Mouse (Mus musculus) cerebellum, postnatal 36 days (tissue): Measurements from ENCODE around the gene Chst15.
A peak's percentile ranks its signal among the peaks of the same experiment; 100 is the strongest.

Source experiments
- DNase-seq, 2 experiments: peaks; one replicate each; pipeline ENCODE4 v3.0.0; 2021 to 2022; ENCODE audit warnings: mixed read lengths in 2 of 2

Chst15 gene

GRCm38 (mm10) chr7:132299661-132300210 lies 17.3 kb downstream of the Chst15 start:
- DNase-seq: no peak

DNA sequence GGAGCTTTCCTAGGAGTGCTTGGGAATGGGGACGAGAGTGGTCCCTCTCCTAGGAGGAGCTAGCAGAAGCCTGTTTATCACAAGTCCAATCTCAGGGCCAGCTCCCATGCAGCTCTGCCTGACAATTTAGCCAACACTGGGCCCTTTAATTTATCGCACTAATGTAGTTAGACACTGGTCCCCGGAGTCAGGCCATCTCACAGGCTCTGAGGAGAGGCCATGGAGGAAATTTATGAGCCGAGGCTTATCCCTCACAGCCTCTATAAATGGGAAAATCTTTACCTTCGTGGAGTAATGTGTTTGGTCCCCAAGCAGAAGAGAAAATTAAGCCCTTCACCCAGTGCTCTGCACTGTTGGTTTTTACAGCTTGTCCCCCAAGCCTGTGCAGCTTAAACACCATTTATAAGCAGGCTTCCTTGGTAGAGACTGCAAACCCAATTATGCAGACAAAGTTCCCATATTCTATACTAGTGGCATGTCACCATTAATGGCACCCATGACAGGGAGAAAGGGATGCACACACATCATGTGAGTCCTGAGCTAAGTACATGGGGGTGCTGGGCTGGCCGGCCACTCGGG lies 18.5 kb downstream of the Chst15 start:
- no peak for DNase-seq

DNA sequence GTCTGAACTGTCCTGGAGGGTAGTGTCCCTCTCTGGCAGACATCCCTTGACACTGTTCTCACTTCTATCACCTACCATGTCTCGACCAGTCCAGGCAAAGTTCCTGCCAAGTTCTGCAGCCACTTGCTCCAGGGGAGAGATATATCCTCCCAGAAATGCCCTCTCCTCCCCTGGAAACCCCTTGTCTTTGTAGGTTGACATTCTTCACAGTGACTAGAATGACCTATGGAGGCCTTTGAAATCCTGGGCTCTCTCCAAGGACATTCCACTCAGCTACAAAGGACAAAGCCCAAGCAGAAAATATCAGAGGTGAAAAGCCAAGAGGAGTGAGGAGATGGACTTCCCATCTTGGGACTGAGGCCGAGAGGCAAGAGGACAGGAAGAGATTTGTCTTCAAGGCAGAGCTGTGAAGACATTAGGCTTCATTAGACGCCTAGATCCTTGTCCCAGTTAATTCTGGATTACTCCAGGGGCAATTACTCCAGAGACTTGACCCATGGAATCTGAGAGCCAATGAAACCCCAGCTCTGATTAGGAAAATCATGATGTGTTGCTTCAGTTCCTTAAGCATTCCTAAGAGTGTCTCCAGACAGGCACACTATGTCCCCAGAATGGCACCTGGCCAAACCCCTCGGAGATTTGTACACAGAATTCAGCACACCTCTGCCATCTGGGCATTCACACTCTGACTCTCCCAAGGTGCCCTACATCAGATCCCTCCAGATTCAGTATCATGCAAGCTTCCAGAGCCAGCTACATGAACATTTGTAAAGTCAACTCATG lies 20.2 kb downstream of the Chst15 start:
- no peak for DNase-seq

GRCm38 (mm10) chr7:132296132-132296531 lies 20.9 kb downstream of the Chst15 start:
- peak; percentile 75 to 79 for DNase-seq

DNA sequence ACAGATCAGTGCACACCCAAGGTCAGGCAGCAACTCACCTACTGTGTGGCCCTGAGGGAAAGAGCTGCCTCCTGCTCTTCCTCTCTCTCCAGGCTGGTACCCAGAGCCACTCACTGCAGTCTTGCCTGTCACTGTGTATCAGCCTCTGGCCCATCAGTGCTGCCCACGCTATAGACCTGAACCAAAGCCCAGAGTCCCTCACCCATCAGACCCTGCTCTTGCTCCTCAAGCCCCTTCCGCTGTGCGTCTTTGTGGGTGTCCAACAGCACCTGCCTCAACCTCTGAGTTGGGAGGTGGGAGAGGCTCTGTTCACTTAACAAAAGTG lies 29.7 kb downstream of the Chst15 start:
- no peak for DNase-seq

DNA sequence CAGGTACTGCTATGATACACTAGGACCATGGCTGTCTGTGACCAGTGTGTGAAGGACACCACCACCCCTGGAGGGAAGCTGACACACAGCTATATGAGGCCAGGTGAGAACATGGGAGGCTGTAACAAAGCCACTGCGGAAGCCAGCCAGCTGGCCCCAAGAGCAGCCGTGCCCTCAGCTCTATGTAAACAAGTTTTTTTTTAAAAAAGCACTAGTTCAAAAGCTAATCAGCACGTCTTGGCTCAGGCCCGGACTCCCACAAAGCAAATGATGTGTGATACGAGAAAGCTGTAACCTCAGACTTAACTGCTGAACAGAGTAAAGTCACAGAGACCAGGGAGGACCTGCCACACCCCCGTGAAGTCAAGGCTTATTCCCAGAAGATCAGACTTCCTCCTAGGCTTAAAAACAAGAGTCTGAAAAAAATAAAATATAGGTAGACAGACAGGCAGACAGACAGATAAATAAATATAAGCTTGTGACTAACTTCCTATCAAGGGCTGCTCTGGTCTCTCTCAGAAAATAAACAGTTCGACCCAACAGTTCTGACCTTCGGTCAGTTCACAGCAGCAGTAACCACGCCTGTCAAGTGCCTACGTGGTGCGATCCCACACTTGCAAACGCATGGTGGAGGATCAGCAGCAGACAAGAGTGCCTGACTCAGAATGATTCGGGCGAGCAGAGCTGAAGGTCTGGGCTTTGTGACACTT lies 30.2 kb downstream of the Chst15 start:
- DNase-seq: peak in 1 of 2 experiments; percentile 36

DNA sequence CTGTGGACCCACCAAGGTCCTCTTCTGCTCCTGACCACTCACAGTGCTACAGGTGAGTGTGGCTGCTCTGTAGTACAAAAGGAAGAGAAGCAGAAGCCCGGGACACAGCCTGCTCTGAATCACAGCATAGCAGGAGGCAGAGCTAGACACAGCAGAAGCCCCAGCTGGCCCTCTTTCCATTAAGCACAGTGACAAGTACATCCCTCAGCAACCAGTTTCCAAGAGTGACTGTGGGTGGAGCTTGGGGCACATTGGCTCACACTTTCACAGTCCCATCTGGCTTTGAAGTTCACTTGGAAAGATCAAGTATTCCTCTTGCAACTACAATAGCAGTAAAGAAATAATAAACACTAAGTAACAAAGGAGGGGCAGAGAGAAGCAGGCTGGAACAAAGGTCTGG lies 32.2 kb downstream of the Chst15 start:
- no peak for DNase-seq

GRCm38 (mm10) chr7:132284048-132284737 lies 32.8 kb downstream of the Chst15 start:
- no peak for DNase-seq

- no peak for DNase-seq
Observed at GRCm38 (mm10) chr7:132282576-132282975, 34.5 kb downstream of the Chst15 start.

GRCm38 (mm10) chr7:132282161-132282560 lies 34.9 kb downstream of the Chst15 start:
- no peak for DNase-seq

DNA sequence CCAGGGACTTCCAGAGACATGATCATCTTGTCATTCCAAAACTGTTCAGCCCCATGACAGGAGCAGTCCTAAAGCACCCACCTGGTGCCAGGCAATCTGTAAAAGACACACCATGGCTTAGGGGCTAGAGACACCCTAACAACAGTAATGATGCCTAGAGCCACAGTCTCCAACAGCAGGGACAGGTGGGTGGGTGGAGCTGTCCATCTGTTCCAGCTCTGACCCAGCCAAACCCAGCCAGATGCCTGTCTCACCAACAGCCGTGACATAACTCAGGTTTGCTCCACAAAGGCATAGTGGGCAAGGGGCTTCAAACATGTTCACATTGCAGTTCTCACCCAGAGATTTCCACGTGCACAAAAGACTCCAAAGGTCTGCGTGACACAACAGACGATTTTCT lies 35.3 kb downstream of the Chst15 start:
- DNase-seq: peak; percentile 69 to 74

DNA sequence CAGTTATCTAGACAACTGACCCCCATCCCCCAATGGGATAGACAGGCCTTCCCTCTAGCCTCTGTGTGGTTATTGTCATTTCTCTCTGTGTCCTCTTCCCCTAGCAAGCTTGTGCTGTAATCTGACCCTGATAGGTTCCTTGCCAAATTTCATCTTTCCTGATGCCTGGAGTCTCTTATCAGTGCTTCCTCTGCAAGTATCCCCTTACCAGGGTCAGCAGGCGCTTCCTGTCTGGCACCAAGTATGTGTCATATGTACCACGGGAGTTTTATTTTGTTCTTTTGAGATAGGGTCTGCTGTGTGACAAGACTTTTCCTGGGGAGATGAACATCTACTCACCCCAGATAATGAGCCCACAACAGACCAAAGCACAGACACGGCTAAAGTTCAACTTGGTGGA lies 38.4 kb downstream of the Chst15 start:
- no peak for DNase-seq

DNA sequence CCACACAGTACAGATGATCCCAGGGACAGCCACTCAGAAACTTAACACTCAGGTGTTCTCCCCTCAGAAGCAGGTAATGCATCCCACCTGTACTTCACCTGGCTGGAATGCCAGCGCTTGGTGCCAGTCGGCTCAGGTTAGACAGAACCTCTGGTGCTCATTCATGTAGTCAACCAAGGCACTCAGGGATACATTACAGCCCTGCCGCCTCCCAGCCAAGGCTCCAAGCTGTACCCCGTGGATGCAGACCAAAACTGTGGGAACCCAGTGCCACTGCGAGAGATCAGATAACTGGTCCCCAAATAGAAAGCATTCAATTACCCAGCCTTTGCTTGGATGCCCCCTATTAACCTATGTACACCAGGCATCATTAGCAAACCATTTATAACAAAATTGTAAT lies 40.7 kb downstream of the Chst15 start:
- no peak for DNase-seq

- DNase-seq: no peak
Observed at GRCm38 (mm10) chr7:132273741-132274513, 43.1 kb downstream of the Chst15 start.

DNA sequence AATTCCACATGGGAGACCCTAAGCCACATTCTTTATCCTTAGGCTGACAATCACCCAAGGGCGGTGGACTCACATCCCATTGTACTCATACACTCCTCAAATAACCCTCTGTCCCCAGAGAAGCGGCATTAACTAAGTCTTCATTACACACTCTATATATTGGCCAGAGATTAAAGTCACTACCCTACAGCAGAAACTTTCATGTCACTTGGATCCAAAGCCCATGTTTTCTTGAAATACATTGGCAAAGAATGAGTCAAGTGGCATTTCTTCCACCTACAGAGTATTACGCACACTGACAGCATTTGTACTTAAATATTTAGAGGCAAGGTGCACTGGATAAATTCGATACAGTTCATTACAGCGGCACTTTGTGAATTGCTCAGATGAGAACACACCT lies 44.0 kb downstream of the Chst15 start:
- no peak for DNase-seq

- DNase-seq: no peak
Observed at GRCm38 (mm10) chr7:132270364-132270763, 46.7 kb downstream of the Chst15 start.

DNA sequence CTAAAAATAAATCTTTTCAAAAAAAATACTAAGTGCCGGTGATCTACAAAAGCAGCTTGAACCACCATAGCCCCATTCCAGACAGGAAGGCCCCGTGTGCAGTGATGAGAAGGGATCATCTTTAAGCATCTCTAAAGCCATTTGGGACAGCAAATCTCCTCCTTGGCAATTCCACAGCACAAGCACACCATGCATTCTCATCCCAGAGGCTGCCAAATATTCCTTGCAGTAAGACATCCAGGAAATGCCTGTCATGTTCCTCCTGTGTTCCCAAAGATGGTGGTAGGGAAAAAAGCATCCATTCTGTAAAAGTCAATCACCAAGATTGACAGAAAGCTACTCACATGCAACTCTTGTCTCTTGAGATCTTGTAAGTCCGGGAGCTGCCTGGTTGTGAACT lies 47.4 kb downstream of the Chst15 start:
- no peak for DNase-seq

DNA sequence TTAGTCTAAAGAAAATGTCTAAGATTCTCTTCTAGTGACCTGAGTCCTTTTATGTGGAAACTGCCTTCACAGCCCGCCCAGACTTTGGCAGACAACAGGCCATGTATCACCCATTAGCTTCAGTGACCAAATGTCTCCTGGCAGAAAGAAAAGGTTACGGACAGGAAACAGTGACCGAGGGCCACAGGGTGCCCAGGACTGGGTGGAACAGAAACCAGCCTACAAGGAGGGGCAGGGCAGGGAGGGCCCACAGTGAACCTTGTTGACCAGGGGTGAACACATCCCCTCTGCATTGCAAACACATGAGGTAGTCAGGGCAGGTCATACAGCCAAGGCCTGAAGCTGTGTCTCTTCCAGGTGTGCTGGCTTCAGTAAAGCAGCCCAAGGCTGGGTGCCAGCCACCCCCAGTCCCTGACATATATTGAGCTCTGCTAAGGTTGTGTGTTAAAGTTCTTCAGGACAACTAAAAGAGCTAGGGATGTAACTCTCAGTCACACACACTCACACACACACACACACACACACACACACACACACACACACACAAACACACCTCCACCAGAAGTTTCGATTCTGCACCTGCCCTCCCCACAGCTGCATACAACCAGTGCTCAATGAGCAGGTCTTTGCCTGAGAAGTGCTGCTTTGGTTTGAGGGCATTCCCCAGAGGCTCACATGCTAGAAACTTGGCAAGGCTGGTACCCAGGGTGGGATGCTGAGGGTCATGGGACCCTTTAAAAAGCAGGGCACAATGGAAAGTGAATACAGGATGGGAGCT lies 49.1 kb downstream of the Chst15 start:
- DNase-seq: peak; percentile 61 to 65

- no peak for DNase-seq
Observed at GRCm38 (mm10) chr7:132264763-132265162, 52.3 kb downstream of the Chst15 start.

GRCm38 (mm10) chr7:132263186-132263585 lies 53.8 kb downstream of the Chst15 start:
- no peak for DNase-seq

DNA sequence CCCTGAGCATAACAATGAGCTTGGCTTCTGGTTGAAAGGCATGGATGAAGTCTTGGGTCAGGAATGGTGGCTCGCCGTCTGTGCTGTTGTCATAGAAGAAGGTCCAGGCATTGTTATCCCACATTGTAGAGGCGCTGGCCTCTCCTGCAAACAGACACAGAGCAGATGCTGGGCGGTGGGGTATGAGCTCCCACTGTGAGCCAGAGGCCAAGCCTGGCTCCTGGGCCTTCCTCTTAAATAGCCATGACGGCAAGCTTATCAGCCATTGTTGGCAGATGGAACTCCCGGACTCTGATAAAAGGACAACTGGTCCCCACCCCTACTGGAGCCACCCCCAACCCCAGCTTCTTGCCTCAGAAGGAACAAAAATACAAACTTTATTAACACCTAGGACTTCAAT lies 54.3 kb downstream of the Chst15 start:
- DNase-seq: no peak

DNA sequence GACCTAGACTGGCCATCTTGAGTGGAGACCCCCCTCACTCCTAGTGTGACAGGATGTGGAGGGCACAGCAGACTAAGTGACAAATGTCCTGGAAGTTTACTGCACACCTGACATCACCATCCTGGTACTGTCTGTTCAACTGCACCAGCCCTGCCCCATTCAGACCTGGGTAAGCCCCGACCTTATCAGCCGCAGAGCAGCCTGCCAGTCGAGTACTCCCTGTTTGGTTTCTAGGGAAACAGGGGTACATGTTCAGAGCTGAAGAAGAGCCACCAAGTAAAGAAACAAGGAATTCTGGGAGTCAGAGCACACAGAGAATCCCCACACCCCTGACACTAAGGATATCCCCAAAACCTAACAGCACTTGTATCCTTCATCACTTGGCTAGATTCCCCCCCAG lies 55.1 kb downstream of the Chst15 start:
- no peak for DNase-seq
